Mouse (Mus musculus): ENCODE results near the gene Pdcd11.

DNA sequence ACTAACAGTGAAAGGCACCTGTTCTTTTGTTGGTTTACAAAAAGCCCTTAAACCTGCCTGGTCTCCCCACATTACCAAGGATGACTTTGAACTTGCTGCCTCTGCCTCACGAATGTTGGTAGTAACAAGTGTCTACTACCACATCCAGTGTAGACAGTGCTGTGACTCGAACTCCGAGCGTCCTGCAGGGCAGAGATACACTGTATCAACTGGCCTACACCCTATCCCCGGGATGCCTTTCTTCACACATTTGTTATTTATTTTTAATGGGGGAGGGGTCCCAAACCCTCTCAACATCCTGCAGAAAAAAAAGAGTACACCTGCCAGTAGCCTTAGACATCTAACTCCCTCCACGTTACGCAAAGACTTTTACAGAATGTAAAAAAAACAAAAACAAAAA is 40.7 kb upstream of the Pdcd11 start:
- TF ChIP-seq CTCF (IDR thresholded peaks at IDR 0.05; ENCODE audit: low read depth) = no peak
- TF ChIP-seq EP300 (IDR thresholded peaks at IDR 0.05; ENCODE audit: low read depth) = no peak
